Mouse (Mus musculus): ENCODE results near the gene Tlr12. TPM values are rescaled to one million over a fixed set of nuclear protein-coding genes. Genes with fewer than 3 reads are reported as not detected.
"Not testable (repeated sequence)": the region's sequence is repeated elsewhere in the genome, so short reads cannot be mapped to it uniquely, and the experiment has no call there.

Gene Tlr12
- polyA plus RNA-seq, 1 experiment from 2014 or later, result 1.4 TPM

DNA sequence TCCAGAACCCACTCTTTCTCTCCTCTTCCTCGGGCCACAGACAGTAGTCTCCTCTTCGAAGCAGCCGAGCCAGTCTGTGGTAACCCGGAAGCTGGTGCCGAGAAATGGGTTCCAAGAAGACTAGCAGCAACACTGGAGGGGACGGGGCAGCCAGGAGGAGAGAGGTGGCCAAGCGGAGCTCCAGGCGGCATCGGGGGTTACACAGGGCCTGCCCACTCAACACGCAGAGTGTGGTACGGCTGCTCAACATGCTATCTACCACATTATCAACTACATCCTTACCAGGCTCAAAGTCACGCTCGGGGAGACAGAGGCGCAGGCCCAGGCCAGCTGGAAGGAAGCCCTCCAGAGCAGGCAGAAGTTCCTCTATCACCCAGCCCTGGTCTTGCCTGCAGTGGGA, 2.7 kb downstream of the Tlr12 start:
- H3K36me3 ChIP-seq, result no peaks in the 10 kb centered on the region
- H3K4me3 ChIP-seq, result no peak overlapping the region
- no peak for ATAC-seq (ENCODE audit: borderline replicate concordance, extremely low read depth, low FRiP score, low TSS enrichment)
- WGBS, result 84% methylated on average over 14 of the region's 14 CpGs
- H3K9ac ChIP-seq, result no peak overlapping the region
- no peaks in the 10 kb centered on the region for H3K27me3 ChIP-seq
- no peaks in the 10 kb centered on the region for H3K9me3 ChIP-seq
- no peak overlapping the region for H3K27ac ChIP-seq
- no peak overlapping the region for H3K4me2 ChIP-seq
- peaks cover 26% of the 10 kb centered on the region for H3K4me1 ChIP-seq

DNA sequence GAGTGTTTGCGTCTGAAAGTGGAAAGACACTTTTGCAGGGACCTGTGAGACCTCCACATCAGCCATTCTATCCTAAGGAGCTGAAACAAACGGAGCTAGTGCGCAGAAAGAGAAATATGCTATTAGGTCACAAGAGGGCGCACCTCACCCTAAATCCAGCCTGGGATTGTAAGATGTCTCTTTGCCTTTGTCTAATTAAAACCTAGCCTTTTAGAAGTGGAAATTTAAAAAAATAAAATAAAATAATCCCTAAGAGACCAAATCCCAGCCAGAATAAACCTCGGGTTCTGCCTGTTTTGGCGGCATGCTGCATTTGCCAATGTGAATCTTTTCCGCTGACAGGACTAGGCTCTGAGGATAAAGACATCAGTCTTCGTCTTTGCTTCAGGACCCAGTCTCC, 5.1 kb downstream of the Tlr12 start:
- H3K4me3 ChIP-seq, result no peak overlapping the region
- 16% methylated on average over 8 of the region's 8 CpGs for WGBS
- ATAC-seq (ENCODE audit: borderline replicate concordance, extremely low read depth, low FRiP score, low TSS enrichment), result no peak
- H3K4me2 ChIP-seq, result no peak overlapping the region
- no peak overlapping the region for H3K9ac ChIP-seq
- no peaks in the 10 kb centered on the region for H3K9me3 ChIP-seq
- H3K27ac ChIP-seq, result no peak overlapping the region
- H3K36me3 ChIP-seq, result no peaks in the 10 kb centered on the region
- H3K27me3 ChIP-seq, result no peaks in the 10 kb centered on the region
- peaks cover 27% of the 10 kb centered on the region for H3K4me1 ChIP-seq

DNA sequence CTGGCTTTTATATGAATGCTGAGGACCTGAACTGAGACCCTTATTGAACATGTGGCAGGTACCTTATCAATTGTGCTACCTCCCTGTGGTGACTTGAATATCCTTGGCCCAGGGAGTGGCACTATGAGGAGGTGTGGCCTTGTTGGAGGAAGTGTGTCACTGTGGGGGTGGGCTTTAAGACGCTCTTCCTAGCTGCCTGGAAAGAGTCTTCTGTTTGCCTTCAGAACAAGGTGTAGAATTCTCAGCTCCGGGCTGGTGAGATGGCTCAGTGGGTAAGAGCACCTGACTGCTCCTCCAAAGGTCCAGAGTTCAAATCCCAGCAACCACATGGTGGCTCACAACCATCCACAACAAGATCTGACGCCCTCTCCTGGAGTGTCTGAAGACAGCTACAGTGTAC, 6.7 kb downstream of the Tlr12 start:
- H3K27ac ChIP-seq; ATAC-seq (ENCODE audit: borderline replicate concordance, extremely low read depth, low FRiP score, low TSS enrichment); H3K4me2 ChIP-seq; H3K27me3 ChIP-seq; H3K9ac ChIP-seq; H3K36me3 ChIP-seq; H3K9me3 ChIP-seq; H3K4me3 ChIP-seq: not testable (repeated sequence)
- 69% methylated on average over 3 of the region's 3 CpGs for WGBS
- H3K4me1 ChIP-seq, result peaks cover 13% of the 10 kb centered on the region

DNA sequence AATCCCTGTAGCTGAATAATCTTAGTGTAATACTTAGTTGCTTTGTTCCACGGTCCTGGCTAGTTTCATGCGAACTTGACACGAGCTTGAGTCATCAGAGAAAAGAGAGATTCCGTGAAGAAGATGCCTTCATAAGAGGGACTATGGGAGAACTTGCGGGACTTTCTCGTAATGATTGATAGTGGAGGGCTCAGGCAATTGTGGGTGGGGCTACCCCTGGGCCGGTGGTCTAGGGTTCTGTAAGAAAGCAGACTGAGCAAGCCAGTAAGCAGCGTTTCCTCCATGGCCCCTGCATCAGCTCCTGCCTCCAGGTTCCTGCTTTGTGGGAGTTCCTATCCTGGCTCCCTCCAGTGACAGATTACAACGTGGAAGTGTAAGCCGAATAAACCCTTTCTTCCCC, 7.7 kb downstream of the Tlr12 start:
- H3K36me3 ChIP-seq, result no peaks in the 10 kb centered on the region

DNA sequence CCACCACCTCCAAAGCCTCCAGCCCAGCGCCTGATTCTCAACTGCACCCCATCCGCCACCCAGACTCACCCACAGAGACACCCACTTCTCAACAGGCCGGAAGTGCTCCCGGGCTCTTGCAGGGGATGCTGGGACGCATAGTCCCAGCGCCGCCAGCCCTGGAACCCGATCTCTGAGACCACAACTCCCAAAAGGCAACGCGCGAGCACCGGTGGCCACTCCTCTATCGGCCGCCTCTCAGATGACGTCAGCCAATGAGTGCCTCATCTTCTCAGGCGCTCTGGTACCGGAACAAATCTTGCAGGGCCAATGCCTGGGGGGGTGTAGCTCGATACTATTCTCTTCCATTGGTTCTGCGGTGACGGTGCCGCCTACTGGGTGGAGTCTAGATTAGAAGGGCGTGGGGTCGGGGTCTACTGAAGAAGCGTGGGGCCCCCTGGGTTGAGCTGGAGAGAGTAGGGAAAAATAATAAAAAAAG, 8.5 kb downstream of the Tlr12 start, which contains the start of gene Zscan20:
Gene Zscan20, minus strand, starts transcription at position 174 of the 478 bp plus-strand sequence.
- no peaks in the 10 kb centered on the region for H3K27me3 ChIP-seq

More for the DNA sequence above, 7.7 kb downstream of the Tlr12 start:
- Histone ChIP-seq H3K9ac (no peak overlapping the region), H3K27ac (0 out of 2 replicates have a peak overlapping the region, but pooled peaks have one; percentile 15), H3K4me3 (no peak overlapping the region; the same call in 1 of the 2 replicates), H3K4me2 (peak overlapping the region; percentile 79), H3K27me3 (no peaks in the 10 kb centered on the region), H3K4me1 (peaks cover 13% of the 10 kb centered on the region), H3K9me3 (no peaks in the 10 kb centered on the region)
- WGBS, result 17% methylated on average over 10 of the region's 10 CpGs
- ATAC-seq (ENCODE audit: borderline replicate concordance, extremely low read depth, low FRiP score, low TSS enrichment), result no peak

DNA sequence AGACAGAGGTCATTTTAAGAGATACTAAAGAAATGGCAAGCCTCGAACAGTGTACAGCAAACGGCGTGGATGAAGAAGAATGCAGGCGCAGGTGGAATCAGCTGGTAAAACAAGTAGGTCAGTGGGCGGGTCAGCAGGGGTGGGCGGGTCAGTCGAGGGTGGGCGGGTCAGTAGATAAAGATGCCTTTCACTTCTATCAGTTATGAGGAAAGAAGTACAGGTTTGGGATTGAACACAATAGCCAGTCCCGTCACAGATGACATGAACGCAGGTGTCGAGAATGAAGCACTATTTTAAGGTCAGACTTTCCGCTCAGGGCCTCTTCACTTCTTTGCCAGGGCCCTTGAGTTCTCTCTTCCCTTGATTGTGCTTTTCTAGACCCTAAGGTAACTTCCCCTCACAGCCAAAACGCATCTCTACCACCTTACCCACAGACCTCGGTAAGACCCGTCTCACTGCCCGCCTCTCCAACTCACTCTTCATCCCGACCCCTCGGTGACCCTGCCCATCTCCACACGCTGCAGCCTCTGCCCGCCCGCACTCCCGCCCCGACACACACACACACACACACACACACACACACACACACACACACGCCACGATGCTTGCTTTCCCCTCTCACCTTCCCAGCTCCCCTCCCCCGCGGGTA, 9.0 kb downstream of the Tlr12 start:
- Histone ChIP-seq H3K27me3 (no peaks in the 10 kb centered on the region), H3K4me3 (peak overlapping the region; percentile 72), H3K4me1 (peaks cover 13% of the 10 kb centered on the region), H3K27ac (peak overlapping the region; percentile 43; the same call in 1 of the 2 replicates), H3K9me3 (no peaks in the 10 kb centered on the region), H3K36me3 (no peaks in the 10 kb centered on the region), H3K9ac (peak overlapping the region; percentile 64), H3K4me2 (peak overlapping the region; percentile 79)
- no peak; the same call in 1 of the 2 replicates for ATAC-seq (ENCODE audit: borderline replicate concordance, extremely low read depth, low FRiP score, low TSS enrichment)
- WGBS, result 6% methylated on average over 25 of the region's 27 CpGs

More for the DNA sequence above, 8.5 kb downstream of the Tlr12 start, which contains the start of gene Zscan20:
- 0% methylated on average over 24 of the region's 24 CpGs for WGBS
- H3K4me3 ChIP-seq, result peak within 1 kb of the TSS; percentile 72
- H3K9me3 ChIP-seq, result no peaks in the 10 kb centered on the region
- ATAC-seq (ENCODE audit: borderline replicate concordance, extremely low read depth, low FRiP score, low TSS enrichment), result peak; percentile 96
- peaks cover 13% of the 10 kb centered on the region for H3K4me1 ChIP-seq
- no peaks in the 10 kb centered on the region for H3K36me3 ChIP-seq
- peak within 1 kb of the TSS; percentile 64 for H3K9ac ChIP-seq
- peak within 1 kb of the TSS; percentile 79 for H3K4me2 ChIP-seq
- peak within 1 kb of the TSS; percentile 43 for H3K27ac ChIP-seq

DNA sequence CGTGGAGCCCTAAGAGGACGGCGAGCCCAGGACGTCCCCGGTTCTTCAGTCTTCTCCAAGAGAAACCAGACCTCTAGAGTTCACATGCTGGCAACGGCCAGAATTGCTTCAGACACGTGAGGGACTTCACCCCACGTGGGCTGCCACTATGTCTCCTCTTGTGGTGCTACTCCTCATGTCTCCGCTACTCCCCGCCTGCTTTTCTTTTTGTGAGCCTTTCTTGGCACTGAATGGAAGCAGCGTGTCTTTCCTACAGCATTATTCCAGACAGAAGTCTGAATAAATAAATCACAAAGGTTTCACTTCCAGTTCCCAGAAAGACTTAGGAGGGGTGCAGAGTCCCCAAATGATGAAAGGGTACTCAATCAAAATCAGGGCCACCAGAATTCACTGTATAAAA, 10.8 kb downstream of the Tlr12 start:
- WGBS, result 73% methylated on average over 11 of the region's 11 CpGs
- no peak overlapping the region for H3K27ac ChIP-seq
- 0 out of 2 replicates have a peak, but pooled peaks cover 8% of the 10 kb centered on the region for H3K36me3 ChIP-seq
- ATAC-seq (ENCODE audit: borderline replicate concordance, extremely low read depth, low FRiP score, low TSS enrichment), result no peak
- no peak overlapping the region for H3K4me2 ChIP-seq
- H3K9me3 ChIP-seq, result no peaks in the 10 kb centered on the region
- peaks cover 13% of the 10 kb centered on the region for H3K4me1 ChIP-seq
- H3K9ac ChIP-seq, result no peak overlapping the region
- no peak overlapping the region for H3K4me3 ChIP-seq
- H3K27me3 ChIP-seq, result no peaks in the 10 kb centered on the region

DNA sequence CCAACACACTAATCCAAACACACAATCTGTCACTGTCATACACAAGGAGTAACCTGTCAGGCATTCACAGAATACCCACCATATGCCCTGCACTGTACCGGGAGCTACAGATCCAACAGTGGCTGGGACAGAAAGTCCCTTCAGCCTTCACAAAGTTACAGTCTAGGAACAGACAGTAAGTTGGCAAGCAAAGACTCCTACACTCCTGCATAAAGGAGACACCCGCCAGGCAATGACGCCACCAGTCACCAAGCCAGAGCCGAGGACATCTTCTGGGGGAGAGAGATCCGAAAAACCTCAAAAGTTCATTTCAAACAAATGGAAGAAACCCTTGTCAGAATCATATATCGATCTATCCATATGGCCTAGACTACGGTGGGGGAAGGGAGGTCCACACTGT, 11.8 kb downstream of the Tlr12 start:
- no peak overlapping the region for H3K4me3 ChIP-seq
- 90% methylated on average over 7 of the region's 7 CpGs for WGBS

DNA sequence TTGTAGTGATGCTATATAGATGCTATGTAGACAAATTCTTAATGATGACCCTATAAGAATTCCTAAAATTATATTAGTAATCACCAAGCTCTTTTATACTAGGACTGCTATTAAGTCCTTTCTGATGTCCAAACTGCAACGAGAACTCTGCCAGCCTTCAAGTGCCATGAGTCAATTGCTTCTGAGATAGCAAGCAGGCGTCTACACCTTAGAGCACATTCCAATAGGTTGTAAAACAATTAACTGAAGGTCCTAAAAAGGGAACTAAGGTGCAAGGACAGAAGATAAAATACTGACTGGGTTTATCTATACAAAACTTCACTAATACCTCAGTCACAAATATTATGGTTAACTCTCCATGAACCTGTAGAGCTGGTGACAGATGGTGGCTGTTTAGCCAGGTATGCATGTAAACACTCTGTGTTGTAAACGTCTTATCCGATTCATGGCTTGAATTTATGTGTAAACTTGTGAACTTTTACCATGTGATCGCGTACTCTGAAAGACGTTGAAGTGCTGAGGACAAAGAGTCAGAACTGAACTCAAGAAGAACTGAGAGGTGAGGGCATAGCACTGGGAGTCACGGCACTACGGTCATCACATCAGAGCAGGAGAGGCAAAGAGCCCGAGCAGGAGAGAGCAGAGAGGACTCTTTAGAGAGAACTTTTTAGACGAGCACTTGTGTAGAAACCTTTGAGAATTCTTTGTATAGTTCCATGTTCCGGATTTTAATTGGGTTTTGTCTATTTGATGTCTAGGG, 20.4 kb downstream of the Tlr12 start:
- no peak for ATAC-seq (ENCODE audit: borderline replicate concordance, extremely low read depth, low FRiP score, low TSS enrichment)
- Histone ChIP-seq H3K27ac (no peak overlapping the region), H3K4me2 (no peak overlapping the region), H3K36me3 (peaks cover 13% of the 10 kb centered on the region; the same call in 1 of the 2 replicates), H3K9ac (no peak overlapping the region), H3K9me3 (no peaks in the 10 kb centered on the region), H3K4me1 (no peaks in the 10 kb centered on the region), H3K4me3 (no peak overlapping the region), H3K27me3 (no peaks in the 10 kb centered on the region)
- 70% methylated on average over 12 of the region's 12 CpGs for WGBS

More for the DNA sequence above, 11.8 kb downstream of the Tlr12 start:
- peaks cover 13% of the 10 kb centered on the region for H3K4me1 ChIP-seq
- no peaks in the 10 kb centered on the region for H3K27me3 ChIP-seq
- no peak for ATAC-seq (ENCODE audit: borderline replicate concordance, extremely low read depth, low FRiP score, low TSS enrichment)
- no peak overlapping the region for H3K27ac ChIP-seq
- 0 out of 2 replicates have a peak, but pooled peaks cover 12% of the 10 kb centered on the region for H3K36me3 ChIP-seq
- H3K4me2 ChIP-seq, result no peak overlapping the region
- no peak overlapping the region for H3K9ac ChIP-seq
- H3K9me3 ChIP-seq, result no peaks in the 10 kb centered on the region

DNA sequence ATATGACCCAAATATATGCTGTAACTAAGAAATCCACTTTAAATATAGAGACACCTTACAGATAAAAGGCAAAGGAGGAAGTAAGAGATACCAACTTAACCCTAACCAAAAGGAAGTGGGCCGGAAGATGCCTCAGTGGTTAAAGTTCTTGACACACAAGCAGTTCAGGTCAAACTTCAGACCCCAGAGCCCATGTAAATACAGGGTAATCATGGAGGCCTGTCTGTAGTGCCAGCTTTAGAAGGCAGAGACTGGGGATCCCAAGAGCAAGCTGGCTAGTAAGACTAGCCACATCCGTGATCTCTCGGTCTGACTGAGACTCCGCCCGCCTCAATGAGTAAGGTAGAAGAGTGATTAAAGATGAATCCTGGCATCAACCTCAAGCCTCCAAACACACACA, 24.4 kb downstream of the Tlr12 start:
- no peaks in the 10 kb centered on the region for H3K27me3 ChIP-seq
- no peaks in the 10 kb centered on the region for H3K9me3 ChIP-seq
- H3K9ac ChIP-seq, result no peak overlapping the region
- H3K36me3 ChIP-seq, result peaks cover 10% of the 10 kb centered on the region; the same call in 1 of the 2 replicates
- ATAC-seq (ENCODE audit: borderline replicate concordance, extremely low read depth, low FRiP score, low TSS enrichment), result no peak
- H3K27ac ChIP-seq, result no peak overlapping the region
- no peak overlapping the region for H3K4me2 ChIP-seq
- H3K4me3 ChIP-seq, result no peak overlapping the region
- H3K4me1 ChIP-seq, result no peaks in the 10 kb centered on the region
- WGBS, result 79% methylated on average over 5 of the region's 5 CpGs

DNA sequence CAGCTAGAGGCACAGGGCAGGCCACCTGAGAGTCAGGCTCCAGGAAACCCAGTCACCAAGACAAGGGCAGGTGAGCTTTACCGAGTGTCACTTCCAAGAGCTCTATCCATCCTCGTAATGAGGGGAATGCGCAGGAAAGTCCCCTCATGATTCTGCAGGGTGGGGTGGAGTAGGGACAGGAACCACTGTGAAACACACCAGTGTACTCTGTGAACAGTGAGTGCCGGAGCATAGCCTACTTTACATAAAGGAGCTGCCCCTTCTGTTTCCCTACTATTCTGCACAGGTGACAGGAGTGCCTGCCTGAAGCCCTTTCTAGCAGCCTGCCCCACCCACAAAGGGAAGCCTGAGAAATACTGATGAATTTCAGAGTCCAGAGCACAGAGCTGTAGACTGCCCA, 25.1 kb downstream of the Tlr12 start:
- Histone ChIP-seq H3K27me3 (no peaks in the 10 kb centered on the region), H3K4me1 (no peaks in the 10 kb centered on the region), H3K4me3 (no peak overlapping the region), H3K36me3 (peaks cover 17% of the 10 kb centered on the region), H3K9ac (no peak overlapping the region), H3K9me3 (no peaks in the 10 kb centered on the region), H3K4me2 (no peak overlapping the region), H3K27ac (no peak overlapping the region)
- WGBS, result 89% methylated on average over 4 of the region's 4 CpGs
- ATAC-seq (ENCODE audit: borderline replicate concordance, extremely low read depth, low FRiP score, low TSS enrichment), result no peak

DNA sequence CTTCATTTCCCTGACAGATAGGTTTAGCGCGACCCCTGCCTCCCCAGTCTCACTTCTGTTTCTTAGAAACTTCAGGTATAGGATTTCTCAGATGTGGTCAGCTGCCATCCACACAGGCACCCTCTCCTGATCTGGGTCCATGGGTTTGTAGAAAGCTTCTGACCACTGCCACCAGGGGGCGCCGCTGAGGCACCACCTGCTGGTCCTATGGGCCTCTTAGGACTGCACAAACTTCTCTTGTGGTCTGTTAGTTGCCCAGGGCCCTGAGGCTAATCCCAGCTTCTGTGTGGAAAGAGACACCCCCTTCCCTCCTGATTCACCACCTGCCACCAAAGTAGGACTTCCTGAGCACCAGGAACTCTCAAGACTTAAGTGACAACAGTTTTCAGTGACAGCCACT, 39.2 kb downstream of the Tlr12 start:
- H3K9ac ChIP-seq, result no peak overlapping the region
- 65% methylated on average over 4 of the region's 4 CpGs for WGBS
- no peak overlapping the region for H3K27ac ChIP-seq
- H3K4me3 ChIP-seq, result no peak overlapping the region
- no peaks in the 10 kb centered on the region for H3K27me3 ChIP-seq
- H3K36me3 ChIP-seq, result peaks cover 42% of the 10 kb centered on the region
- H3K4me2 ChIP-seq, result no peak overlapping the region
- ATAC-seq (ENCODE audit: borderline replicate concordance, extremely low read depth, low FRiP score, low TSS enrichment), result no peak
- H3K4me1 ChIP-seq, result no peaks in the 10 kb centered on the region
- H3K9me3 ChIP-seq, result peaks cover 17% of the 10 kb centered on the region; the same call in 1 of the 2 replicates

Measured in lung, embryonic 15.5 days (tissue).